Mouse (Mus musculus): Measurements from ENCODE around the gene Rnpepl1.

DNA sequence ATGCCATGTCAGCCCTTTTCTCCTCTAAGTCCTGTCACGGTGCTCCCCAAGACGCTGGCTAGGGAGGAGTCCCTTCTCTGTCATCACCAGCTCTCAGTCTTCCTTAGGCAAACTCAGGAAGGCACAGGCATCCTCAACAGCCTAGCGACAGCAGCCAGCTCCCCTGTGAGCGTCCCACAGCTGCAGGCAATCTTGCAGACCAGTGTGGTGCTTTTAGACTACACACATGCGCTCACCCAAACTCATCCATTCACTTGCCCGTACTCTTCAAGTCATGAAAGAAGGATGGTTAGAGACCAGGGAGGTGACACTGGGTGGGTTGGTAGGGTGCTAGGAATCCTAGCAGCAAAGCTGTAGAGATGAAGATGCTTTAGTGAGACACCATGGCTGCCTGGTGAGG is 49.1 kb upstream of the Rnpepl1 start:
- no peak for TF ChIP-seq CTCF (IDR thresholded peaks at IDR 0.05; ENCODE audit: borderline replicate concordance, extremely low read depth, insufficient read depth, insufficient read length)
- no peak for TF ChIP-seq POLR2A (IDR thresholded peaks at IDR 0.05; ENCODE audit: borderline replicate concordance, extremely low read depth, insufficient read depth, insufficient read length, poor library complexity, severe bottlenecking)
